Mouse (Mus musculus) intestine, embryonic 15.5 days (tissue): ENCODE data around the gene Sytl2. TPM values are rescaled to one million over a fixed set of nuclear protein-coding genes. Genes with fewer than 3 reads are reported as not detected.

ENCODE experiments used
- ATAC-seq: fragments of 200-750 bp; cut with Nextera tagmentation; 2 replicates; pipeline ENCODE4 v1.8.0; 2017; ENCODE audit warnings: moderate TSS enrichment, moderate library complexity
- H3K27ac ChIP-seq: fragments of 300-500 bp; sonication (generic); 2 replicates; pipeline ENCODE4 v1.5.1; 2015; ENCODE audit warnings: mild to moderate bottlenecking, inconsistent platforms
- H3K27me3 ChIP-seq: fragments of 300-500 bp; sonication (generic); replicated peaks from 2 replicates; pipeline ENCODE4 v1.6.1; 2015; ENCODE audit warnings: inconsistent platforms
- H3K36me3 ChIP-seq: fragments of 300-500 bp; sonication (generic); 2 replicates; pipeline ENCODE4 v1.6.1; 2015; ENCODE audit warnings: inconsistent platforms
- H3K4me1 ChIP-seq: fragments of 300-500 bp; sonication (generic); replicated peaks from 2 replicates; pipeline ENCODE4 v1.6.1; 2015; ENCODE audit warnings: inconsistent platforms
- H3K4me2 ChIP-seq: fragments of 300-500 bp; sonication (generic); replicated peaks from 2 replicates; pipeline ENCODE4 v1.6.1; 2015; ENCODE audit warnings: mild to moderate bottlenecking, inconsistent platforms
- H3K4me3 ChIP-seq: fragments of 300-500 bp; sonication (generic); replicated peaks from 2 replicates; pipeline ENCODE4 v1.5.1; 2015; ENCODE audit warnings: inconsistent platforms
- H3K9ac ChIP-seq: fragments of 300-500 bp; sonication (generic); 2 replicates; pipeline ENCODE4 v1.6.1; 2015; ENCODE audit warnings: inconsistent platforms
- H3K9me3 ChIP-seq: fragments of 300-500 bp; sonication (generic); 2 replicates; pipeline ENCODE4 v1.6.1; 2016; ENCODE audit warnings: inconsistent platforms
- WGBS: fragments of 180-500 bp; shearing (Covaris S2); methylation state at CpG from one replicate; pipeline ENCODE4 v1.1.7; 2015; 5-methylcytosine and 5-hydroxymethylcytosine counted together
- polyA plus RNA-seq: library from polyadenylated mRNA; unstranded; fragments of >200 nt; fragmentation: Nextera tagmentation; extraction: Ambion mirVana; gene quantifications from 2 replicates; pipeline ENCODE4 v1.2.1, GENCODE M21; 2015

Sytl2 gene
- polyA plus RNA-seq, 1 experiment from 2014 or later: 9.4 TPM

DNA sequence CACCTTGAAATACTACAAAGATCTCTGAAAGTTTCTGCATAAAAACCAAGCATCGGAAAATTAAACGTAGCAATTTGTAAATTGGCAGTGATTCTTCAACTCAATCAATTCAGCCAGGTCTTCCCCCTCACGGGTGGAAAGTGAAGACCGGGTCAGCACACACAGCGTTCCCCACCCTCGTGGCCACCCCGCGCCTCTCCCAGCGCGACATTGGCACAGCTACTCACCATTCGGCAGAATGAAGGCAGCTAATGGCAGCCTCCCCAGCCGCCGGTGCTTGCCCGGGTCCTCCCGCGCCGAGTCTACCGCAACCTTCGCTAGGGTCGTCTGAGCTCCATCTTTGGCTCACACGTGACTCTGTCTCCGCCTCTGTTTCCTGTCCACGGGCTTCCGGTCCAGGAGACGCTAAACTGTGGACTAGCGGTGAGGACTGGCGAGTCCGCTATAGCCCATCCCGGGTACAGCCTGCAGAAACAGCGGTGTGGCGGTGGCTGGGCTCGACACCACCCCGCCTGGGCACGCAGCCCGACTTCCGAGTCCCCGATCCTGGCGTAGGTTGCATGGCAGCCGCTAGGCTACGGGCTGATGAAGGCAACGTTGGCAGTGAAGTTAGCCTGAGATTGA is 154.9 kb downstream of the Sytl2 start, which contains the start of gene Tmem126a:
Tmem126a (minus strand) TSS at position 385 of the 624 bp plus-strand sequence.
- under 1% methylated on average over 41 of the region's 41 CpGs for WGBS
- Histone ChIP-seq H3K4me3 (peak within 1 kb of the TSS; percentile 76), H3K9me3 (no peaks in the 10 kb centered on the region), H3K4me2 (peak within 1 kb of the TSS; percentile 73), H3K9ac (peak within 1 kb of the TSS; percentile 82), H3K4me1 (peaks cover 7% of the 10 kb centered on the region), H3K27ac (peak within 1 kb of the TSS; percentile 91), H3K27me3 (no peaks in the 10 kb centered on the region), H3K36me3 (no peaks in the 10 kb centered on the region)
- ATAC-seq: peak; percentile 96

- Histone ChIP-seq H3K4me2 (peak overlapping the region; percentile 73), H3K9ac (peak overlapping the region; percentile 82), H3K27me3 (no peaks in the 10 kb centered on the region), H3K4me1 (peaks cover 7% of the 10 kb centered on the region), H3K4me3 (peak overlapping the region; percentile 76), H3K27ac (peak overlapping the region; percentile 91), H3K36me3 (no peaks in the 10 kb centered on the region), H3K9me3 (no peaks in the 10 kb centered on the region)
- 8% methylated on average over 10 of the region's 10 CpGs for WGBS
- ATAC-seq: peak; percentile 61
Measured at GRCm38 (mm10) chr7:90457517-90457916, 155.5 kb downstream of the Sytl2 start.

Other genes starting within 250 kb of the Sytl2 start
- gene Picalm, start 172.0 kb upstream of the Sytl2 start, polyA plus RNA-seq: 30.8 and 33.3 TPM in 2 replicates
- gene Ccdc83, start 36.5 kb upstream of the Sytl2 start, polyA plus RNA-seq: not detected in 2 replicates
- 0.48 and 0.85 TPM in 2 replicates for gene Ccdc89, start 124.3 kb downstream of the Sytl2 start, polyA plus RNA-seq
- 26.2 and 35.0 TPM in 2 replicates for gene Crebzf, start 140.5 kb downstream of the Sytl2 start, polyA plus RNA-seq
- 137 and 140 TPM in 2 replicates for gene Tmem126a, start 155.0 kb downstream of the Sytl2 start, polyA plus RNA-seq
- 34.5 and 34.6 TPM in 2 replicates for gene Tmem126b, start 173.7 kb downstream of the Sytl2 start, polyA plus RNA-seq
- 4.7 and 4.8 TPM in 2 replicates for gene Dlg2, start 174.4 kb downstream of the Sytl2 start, polyA plus RNA-seq